Mouse (Mus musculus) thymus, postnatal 14 days (tissue): ENCODE results near the gene Wbp1l.
"Not testable (repeated sequence)": the region's sequence is repeated elsewhere in the genome, so short reads cannot be mapped to it uniquely, and the experiment has no call there.

Experiments used
- DNase-seq: peaks from one replicate; pipeline ENCODE4 v3.0.0; 2021

The Wbp1l gene

DNA sequence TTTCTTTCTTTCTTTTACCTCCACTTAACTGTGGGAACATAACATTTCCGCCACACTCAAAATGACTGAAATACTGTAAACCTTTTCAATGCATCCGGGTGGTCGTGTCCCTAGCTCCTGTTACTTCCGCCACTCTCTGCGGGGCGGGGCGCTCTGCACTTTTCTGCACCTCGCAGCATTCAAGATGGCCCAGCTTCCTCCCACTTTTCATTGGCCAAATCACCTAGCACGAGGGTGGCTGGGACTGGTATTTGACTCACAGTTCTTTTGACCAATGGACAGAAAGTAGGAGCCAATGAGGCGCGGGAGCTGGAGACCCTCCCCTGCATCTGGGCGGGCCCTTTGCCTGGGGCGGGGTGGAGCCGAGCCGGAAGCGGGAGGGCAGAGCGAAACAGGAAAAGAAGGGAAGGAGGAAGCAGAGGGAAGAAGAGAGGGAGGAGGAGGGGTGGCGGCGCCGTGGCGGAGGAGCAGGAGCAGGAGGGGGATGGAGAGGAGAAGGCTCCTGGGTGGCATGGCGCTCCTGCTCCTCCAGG lies at the start of gene Wbp1l:
TSS of gene Wbp1l (plus strand) at position 365 of the 533 bp plus-strand sequence.
- peak; percentile 96 for DNase-seq

DNA sequence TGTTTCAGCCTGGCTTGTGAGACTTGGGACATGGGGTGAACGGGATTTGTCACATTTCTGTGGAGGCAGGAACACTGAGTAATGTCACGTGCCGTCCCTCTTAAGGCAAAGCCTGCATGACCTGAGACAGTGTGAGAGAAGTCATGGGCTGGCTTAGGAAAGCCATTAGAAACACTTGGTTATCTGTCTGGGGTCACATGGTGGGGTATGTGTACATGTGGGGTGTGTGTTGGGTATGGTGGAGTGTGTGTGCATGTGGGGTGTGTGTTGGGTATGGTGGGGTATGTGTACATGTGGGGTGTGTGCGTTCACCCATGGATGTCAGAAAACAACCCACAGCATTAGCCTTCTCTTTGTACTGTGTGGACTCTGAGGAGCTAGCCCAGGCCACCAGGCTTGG lies 48.5 kb upstream of the Wbp1l start:
- DNase-seq: no peak

DNA sequence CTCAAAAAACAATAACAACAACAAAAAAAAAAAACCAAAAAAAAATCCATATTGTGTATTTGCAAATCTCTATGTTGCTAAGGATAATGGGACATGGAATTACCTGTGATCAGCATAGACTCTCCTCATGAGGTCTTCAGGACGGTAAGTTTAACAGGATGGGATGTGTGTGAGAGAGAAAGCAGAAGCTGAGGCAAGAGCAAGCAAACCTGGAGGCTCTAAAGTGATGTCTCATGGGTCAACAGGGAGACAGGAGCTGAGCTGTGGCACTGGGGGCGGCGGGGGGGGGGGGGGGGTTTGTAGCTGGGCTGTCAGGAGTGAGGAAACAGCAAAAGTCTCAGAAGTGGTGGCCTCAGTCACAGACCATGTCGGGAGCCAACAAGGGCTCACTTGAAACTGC lies 46.4 kb upstream of the Wbp1l start:
- DNase-seq: no peak

DNA sequence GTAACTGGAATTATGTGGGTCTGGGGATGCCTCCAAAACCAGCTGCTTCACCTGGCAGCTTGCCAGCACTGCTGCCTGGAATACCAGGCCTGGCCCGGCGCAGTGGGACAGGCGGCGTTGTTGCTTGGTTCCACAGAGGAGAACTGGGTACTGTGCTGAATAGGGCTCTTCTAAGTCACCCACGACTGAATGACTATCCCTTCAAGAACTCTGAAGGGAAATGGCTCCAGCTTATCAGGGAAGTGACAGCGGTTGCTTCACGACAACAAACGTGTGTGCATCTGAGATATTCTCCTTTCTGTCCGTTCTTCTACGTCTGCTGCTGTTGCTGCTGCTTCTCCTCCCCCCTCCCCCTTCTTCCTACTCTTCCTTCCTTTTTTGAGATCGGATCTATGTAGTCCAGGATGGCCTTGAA lies 45.3 kb upstream of the Wbp1l start:
- no peak for DNase-seq

DNA sequence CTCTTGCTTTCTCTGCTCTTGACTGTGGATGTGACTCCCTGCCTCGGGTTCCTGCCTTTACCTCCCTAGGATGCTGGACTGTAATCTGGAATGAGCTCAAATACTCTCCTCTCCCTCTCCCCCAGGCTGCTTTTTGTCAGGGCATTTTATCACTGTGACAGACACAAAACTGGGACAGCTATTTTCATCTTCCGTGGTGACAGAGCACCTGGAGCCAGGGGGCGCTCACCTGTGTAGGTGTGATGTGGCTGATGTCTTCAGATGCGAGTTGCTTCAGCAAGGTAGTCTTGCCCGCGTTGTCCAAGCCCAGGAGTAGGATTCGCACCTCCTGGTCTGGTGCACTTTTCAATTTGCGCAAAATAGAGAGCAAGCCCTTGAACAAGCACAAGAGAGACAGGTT lies 40.9 kb upstream of the Wbp1l start:
- DNase-seq: no peak

DNA sequence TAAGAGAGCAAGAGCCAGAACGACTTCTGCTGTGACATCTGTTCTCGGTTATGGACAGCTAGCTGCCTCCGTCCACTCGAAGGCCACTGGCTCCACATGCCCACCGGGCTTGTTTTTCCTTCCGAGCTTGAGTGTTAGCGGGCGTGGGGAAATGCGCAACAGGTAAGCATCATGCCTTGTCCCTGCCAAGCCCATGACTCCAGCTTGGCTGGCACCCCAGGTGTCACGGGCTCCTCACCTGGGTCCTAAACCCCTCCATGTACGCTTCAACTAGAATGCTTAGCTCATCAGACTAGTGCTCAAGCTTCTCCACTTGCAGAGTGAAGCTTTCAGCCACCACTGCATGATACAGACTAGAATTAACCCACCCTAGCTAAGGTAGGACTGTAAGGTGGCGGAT lies 40.3 kb upstream of the Wbp1l start:
- DNase-seq: no peak

DNA sequence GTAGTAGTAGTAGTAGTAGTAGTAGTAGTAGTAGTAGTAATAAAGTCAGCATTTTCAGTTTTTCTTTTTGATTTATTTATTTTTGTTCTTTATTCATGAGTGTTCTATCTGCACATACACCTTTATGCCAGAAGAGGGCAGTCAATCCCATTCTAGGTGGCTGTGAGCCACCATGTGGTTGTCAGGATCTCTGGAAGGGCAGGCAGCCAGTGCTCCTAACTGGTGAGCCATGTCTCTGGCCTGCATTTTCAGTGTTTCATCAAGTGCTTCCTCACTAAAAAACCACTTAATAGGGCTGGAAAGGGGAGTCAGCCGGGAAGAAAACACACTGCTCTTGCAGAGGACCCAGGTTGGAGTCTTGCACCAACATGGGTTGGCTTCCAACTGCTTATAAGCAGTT lies 36.8 kb upstream of the Wbp1l start:
- peak; percentile 56 for DNase-seq

DNA sequence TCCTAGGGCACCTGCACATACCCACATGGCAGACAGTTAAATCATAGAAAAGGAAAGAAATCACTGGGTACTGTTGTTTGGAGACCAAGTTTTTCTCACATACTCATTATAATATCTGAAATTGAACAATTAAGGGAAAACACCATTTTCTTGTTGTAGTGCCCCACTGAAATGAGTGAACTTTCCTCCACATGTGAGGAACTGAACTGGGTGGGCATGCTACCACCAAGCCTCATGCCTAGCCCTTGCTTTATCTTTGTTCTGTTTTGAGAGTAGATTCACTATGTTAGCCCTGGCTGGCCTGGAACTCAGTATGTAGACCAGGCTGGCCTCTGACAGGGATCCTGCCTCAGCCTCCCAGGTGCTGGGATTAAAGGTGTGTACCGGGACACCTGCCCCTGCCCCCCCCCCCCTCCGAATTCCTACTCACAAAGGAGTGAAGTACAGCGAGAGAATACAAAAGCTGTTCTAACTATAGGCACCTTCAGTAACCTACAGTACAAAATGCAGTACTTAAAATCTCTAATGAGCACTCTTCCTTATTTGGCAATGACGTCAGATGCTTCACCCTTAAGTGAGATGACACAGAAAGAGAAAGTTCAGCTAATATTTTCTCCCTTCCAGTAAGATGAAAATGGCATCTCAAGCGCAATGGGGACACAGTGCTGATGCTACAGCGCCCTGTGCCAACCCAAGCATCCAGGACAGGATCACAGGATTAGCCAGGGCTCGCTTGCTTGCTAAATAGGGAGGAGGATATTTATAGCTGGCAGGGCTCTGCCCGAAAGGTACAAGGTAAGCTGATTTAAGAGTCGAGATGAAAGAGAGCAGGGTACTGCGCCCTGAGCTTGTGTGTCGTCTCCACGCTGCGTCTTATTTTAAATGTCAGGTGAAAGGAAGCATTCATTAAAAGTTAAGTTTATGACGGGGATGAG lies 36.0 kb upstream of the Wbp1l start:
- DNase-seq: no peak

DNA sequence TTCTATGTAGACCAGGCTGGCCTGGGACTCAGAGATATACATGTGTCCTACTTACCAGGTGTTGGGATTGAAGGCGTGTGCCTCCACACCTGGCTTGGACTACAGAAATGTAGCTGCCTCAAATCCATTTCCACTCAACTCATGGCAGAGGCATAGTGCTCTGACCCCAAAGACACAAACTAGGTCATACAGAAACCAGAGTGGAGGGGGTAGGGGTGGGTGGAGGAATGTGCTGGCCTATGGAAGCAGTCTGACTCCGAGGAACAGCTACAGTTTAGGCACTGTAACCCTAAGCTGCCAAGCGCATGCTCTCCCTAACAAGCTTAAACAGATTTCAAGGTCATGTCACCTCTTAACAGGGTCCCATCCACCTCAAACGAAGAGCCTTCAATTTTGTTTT lies 35.3 kb upstream of the Wbp1l start:
- no peak for DNase-seq

DNA sequence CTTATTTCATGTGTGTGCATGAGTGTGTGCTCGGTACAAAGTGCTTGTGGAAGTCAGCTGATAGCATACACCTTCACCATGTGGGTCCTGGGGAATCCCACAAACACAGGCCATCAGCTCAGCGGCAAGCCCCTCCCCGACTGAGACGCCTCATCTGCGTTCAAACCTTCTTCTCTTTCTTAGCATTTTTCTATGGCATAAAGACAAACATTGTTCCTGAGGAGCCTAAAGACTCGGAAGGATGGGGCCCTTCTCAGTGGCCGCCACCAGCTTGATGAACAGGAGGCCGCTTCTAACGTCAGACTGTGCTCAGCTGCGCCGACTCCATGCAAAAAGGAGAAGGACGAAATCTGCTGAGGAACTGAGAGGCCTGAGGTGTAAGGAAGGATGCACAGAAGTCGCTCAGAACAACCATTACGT lies 34.8 kb upstream of the Wbp1l start:
- no peak for DNase-seq

DNA sequence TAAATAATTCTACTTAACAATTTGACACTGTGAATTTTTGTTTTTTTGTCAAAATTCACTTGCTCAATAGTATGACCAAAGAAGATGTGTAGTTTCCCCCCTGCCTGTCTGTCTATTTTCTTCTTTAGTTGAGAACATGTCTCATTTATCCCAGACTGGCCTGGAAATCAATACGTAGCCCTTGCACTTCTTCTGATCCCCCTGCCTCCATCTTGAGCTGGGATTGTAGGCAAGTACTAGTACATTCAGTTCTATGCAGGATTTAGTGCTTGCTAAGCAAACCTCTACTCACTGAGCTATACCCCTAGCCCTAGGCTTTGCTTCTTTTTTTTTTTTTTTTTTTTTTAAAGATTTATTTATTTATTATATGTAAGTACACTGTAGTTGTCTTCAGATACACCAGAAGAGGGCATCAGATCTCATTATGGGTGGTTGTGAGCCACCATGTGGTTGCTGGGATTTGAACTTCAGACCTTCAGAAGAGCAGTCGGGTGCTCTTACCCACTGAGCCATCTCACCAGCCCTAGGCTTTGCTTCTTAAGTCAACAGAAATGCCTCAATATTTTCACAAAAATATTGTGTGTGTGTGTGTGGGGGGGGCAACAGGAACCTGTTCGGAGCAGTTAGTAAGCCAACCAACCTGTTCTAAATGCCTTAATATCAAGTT lies 27.5 kb upstream of the Wbp1l start:
- DNase-seq: not testable (repeated sequence)

DNA sequence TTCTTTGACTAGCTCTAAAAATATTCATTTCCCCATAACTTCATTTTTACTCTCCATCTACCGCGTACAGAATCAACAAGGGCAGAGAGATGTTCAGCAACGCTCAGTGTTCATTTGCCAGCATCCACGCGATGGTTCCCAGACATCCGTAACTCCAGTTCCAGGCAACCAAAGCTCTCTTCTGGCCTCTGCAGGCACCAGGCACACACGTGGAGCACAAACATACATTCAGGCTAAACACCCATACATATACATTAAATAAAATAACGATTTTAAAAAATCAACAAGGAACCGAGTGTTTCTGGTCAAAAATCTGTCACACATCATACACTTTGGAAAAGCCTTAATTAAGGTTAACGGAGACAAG lies 27.0 kb upstream of the Wbp1l start:
- no peak for DNase-seq

DNA sequence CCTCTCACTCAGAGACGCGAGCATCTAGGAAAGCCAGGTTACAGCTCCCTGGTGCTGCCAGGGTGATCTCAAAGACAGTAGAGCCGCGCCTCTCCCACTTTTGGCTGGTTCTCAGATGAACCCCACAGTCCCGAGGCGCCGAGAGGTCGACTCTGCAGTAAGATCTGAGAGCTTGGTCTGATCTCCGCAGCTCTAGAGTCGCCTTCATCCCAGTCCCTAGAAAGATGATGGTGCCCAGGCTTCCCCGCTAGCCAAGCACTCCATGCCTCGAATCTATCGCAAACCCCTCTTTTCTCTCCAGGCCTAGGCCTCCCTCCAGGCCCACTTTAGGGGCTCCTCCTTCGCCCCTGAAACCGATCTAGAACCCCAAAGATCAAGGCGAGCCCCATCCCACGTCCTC lies 26.3 kb upstream of the Wbp1l start:
- DNase-seq: no peak

DNA sequence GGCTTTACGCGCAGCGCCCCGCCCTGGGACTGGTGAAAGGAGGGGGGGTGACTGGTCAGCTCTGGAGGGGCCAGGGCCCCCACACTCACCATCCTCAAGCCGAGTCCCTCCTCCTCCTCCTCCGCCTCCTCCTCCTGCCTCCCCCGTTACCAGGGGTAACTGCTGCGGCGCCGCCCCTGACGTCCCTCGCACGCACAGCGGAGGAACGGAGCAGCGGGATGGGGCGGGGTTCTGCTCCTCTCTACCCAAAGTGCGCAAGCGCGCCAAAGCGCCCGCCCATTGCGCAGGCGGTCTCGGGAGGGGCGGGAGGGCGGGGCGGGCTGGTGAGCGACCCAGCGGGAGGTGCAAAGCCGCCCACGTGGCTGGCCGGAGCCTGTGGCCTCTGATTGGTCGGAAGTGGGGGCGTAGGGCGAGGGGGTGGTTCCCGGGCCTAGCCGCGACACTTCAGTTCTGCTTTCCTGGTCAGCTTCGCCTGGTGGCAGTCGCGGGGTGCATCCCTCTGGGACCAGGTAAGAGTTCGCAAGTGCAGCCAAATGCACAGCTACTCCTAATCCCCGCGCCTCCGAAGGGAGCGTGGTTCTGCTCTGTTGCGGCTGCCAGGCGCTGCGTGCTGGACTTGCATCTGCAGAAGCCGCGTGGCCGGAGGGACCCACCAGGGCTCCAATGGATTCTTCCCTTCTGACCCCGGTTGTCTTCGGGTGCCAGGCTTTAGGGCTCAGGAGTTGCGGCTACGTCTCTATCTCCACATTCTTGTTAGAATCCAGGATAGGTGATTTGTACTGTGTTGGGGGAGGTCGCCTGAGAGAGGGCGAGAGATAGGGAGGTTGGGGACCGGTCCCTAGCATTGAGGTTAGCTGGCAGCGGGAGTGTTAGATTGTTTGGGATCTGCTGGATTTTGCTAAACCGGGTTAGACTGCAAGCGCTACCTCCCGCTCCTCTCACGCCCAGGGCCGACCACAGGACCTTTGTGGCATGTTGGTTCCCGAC lies 25.6 kb upstream of the Wbp1l start, which contains the start of the genes Arl3 and Sfxn2:
TSS of gene Arl3 (minus strand) at position 248 of the 987 bp plus-strand sequence.
TSS of gene Sfxn2 (plus strand) at position 415 of the 987 bp plus-strand sequence.
- peak; percentile 96 for DNase-seq

DNA sequence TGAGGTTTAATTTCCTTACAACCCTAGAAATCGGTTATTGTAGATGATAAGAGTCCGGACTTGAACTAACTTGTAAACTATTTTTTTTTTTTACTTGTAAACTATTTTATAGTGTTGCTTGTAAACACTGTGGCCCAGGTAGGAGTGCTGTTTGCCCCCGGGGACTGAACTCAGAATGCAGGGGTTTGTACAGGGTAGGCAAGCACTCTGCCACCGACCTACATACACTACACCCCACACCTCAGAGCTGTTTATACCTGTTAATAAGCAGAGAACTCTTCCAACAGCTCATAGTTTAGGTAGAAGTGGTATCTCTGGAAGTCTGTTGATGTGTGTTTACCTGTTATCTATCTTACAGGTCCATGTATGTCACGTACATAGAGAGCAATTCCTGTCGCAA lies 24.9 kb upstream of the Wbp1l start:
- no peak for DNase-seq

DNA sequence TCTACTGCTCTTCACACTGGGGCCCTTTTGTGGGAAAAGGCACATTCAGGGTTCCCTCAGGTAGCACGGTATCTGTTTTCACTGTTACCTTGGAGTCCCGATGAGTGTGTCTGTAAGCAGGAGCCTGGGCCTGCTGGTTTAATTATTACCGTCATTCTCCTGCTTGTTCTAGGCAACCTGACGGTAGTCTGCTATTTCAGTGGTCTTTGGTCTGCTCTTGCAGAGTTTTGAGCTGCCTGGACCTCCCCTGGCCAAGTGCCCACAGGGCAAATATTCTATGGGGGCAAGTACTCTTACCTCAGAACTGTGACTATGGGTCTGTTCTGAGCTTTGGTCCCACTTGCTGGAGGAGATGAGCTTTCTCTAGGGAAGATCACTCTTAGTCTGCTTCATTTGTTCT lies 23.7 kb upstream of the Wbp1l start:
- no peak for DNase-seq

DNA sequence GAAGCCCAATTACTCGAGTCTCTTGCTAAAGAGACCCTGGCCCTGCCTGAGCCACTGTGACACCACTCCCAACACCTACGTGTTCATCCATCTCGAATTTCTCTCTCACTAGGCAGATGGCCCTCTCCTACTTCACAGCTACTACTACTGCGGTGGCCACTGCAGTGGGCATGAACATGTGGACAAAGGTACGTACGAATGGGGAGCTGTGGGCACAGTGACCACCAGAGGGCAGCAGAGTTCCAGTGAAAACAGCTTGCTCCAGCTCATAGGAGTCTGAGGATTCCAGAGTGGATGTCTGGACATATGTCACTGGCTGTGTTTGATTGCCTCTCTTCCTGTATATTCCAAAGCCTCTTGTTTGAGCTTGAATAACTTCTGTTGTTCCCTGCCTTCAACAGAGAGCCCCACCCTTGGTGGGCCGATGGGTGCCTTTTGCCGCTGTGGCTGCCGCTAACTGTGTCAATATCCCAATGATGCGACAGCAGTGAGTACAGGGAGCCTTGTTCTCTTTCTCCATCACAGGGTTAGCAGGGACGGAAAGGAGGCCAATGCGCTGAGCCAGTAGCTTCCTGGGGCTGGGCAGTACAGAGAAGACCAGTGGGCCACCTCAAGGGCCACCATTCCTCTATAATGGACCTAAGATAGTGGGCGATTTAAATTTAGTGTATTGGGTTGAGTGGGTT lies 10.9 kb upstream of the Wbp1l start:
- DNase-seq: peak; percentile 77

DNA sequence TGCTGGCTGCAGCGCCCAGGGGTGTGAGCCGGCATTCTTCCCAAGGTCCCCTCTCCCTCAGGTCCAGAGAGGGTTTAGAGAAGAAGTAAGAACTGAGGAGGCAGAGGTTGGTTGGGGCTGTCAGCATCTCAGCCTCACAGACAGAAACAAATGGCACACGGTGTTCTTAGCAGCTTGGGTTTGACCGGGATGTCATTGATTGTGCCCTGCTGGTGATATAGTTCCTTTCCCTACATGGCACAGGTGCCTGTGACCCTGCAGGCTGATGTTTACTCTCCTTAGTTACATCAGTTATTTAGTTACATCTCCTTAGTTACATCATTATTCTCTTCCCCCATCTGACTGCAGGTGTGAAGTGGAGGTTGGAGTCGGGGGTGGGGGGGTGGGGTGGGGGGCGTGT lies 7.3 kb upstream of the Wbp1l start:
- DNase-seq: no peak

DNA sequence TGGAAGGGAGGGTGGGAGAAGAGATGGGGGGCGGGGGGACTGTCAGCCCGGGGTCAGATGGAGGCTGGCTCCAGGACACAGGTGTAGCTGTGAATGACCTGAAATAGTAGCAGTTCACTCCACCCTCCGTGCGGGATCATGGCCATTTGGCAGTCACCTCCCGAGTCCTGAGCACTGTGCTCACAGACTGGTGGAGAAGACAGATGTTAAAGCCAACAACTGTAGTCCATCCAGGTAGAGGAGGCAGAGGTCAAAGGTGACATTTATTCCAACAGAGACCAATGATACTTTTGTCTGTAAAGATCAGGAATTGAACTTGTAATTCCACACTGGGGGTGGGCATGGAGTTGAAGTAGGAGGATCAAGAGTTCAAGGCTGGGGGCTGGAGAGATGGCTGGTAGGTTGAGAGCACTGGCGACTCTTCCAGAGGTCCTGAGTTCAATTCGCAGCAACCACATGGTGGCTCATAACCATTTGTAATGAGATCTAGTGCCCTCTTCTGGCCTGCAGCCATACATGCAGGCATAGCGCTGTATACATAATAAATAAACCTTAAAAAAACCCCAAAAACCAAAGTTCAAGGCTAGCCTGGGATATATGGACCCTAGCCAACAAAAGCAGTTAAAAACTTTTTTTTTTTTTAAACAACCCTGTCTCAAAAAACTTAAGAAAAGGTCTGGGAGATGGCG lies 6.0 kb upstream of the Wbp1l start:
- DNase-seq: no peak

DNA sequence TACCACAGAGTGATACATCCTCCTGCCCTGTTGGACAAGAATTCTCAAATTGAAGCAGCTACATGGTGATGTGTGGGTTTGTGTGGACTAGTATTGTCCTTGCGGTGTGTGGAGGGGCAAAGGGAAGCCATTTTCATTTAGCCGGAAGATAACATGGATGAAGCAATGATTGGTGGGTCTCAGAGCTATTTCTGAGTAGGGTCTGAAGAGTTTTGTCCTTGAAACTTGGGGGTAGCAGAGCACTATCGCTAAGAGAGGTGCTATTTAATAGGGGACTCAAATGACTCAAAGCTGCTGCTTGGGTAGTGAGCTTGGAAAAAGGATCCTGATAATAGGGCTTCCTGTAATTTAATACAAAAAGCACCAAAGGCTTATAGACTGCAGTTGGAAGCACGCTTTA lies 697 bp upstream of the Wbp1l start:
- no peak for DNase-seq
